Mouse (Mus musculus) spleen, adult 2 months (tissue): ENCODE measurements around the gene Igfbp5. TPM values are rescaled to one million over a fixed set of nuclear protein-coding genes. Genes with fewer than 3 reads are reported as not detected.

Source experiments
- DNase-seq, 2 experiments: peaks; one replicate each; pipeline versions ENCODE4 v3.0.0 to v3.0.0-alpha.2; 2012 to 2021; ENCODE audit warnings: low spot score in 2 of 2, low read depth in 1 of 2
- H3K27ac ChIP-seq: fragments of 200-500 bp; 2 replicates; pipeline ENCODE4 v1.5.1; 2012; ENCODE audit warnings: low read length, inconsistent platforms; ENCODE audit not compliant: insufficient read depth
- H3K27me3 ChIP-seq: fragments of 200-500 bp; 2 replicates; pipeline ENCODE4 v1.6.1; 2012; ENCODE audit warnings: mild to moderate bottlenecking, moderate library complexity, low read length, inconsistent platforms; ENCODE audit not compliant: control insufficient read depth, insufficient read depth
- H3K36me3 ChIP-seq: fragments of 200-500 bp; 2 replicates; pipeline ENCODE4 v1.6.1; 2012; ENCODE audit warnings: mild to moderate bottlenecking, low read length, inconsistent platforms; ENCODE audit not compliant: control insufficient read depth, insufficient read depth
- H3K4me1 ChIP-seq: fragments of 200-500 bp; 2 replicates; pipeline ENCODE4 v1.6.1; 2011; ENCODE audit warnings: inconsistent platforms; ENCODE audit not compliant: control insufficient read depth, insufficient read depth, insufficient read length
- H3K4me3 ChIP-seq: fragments of 200-500 bp; 2 replicates; pipeline ENCODE4 v1.5.1; 2011; ENCODE audit warnings: mild to moderate bottlenecking, inconsistent platforms; ENCODE audit not compliant: insufficient read depth, insufficient read length; ENCODE audit errors: extremely low read depth
- CTCF ChIP-seq: fragments of 200-500 bp; IDR thresholded peaks from 2 replicates; pipeline ENCODE4 v1.5.1; 2011; ENCODE audit warnings: mild to moderate bottlenecking, inconsistent platforms; ENCODE audit not compliant: insufficient read depth, insufficient read length, insufficient replicate concordance; ENCODE audit errors: extremely low read depth
- POLR2A ChIP-seq: fragments of 200-500 bp; IDR thresholded peaks from 2 replicates; pipeline ENCODE4 v1.6.1; 2011; ENCODE audit warnings: low read depth, low read length, inconsistent platforms
- WGBS: fragments of 180-500 bp; shearing (Covaris S2); methylation state at CpG from one replicate; pipeline ENCODE4 v1.1.7; 2018; 5-methylcytosine and 5-hydroxymethylcytosine counted together
- polyA plus RNA-seq: library from polyadenylated mRNA; depleted of rRNA; stranded (reverse); fragments of >200 nt; gene quantifications from 2 replicates; pipeline ENCODE4 v1.2.3, GENCODE M21; 2012

The Igfbp5 gene
- polyA plus RNA-seq, 1 experiment = 8.8 TPM

DNA sequence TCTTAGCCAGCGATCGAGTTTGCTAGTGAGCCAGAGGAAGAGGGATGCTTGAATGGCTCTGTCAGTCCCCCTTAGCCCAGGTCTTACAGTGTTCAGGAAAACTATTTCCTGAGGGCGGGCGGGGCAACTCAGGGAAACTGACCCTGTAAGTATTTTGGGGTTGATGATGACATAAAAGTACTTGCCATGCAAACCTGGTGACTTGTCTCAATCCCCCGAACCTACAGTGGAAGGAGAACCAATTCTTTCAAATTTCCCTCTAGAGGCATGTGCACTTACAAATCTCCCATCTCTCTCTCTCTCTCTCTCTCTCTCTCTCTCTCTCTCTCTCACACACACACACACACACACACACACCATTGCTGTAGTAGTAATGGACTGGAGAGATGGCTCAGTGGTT lies 45.8 kb downstream of the Igfbp5 start:
- Histone ChIP-seq H3K27ac (no peak overlapping the region), H3K4me1 (peaks cover 3% of the 10 kb centered on the region; the same call in 1 of the 2 replicates), H3K4me3 (no peak overlapping the region), H3K27me3 (peaks cover 7% of the 10 kb centered on the region; the same call in 1 of the 2 replicates), H3K36me3 (no peaks in the 10 kb centered on the region)
- TF ChIP-seq CTCF = no peak
- no peak for TF ChIP-seq POLR2A
- no peak for DNase-seq
- 87% methylated on average over 5 of the region's 5 CpGs for WGBS

- Histone ChIP-seq H3K27ac (no peak overlapping the region), H3K36me3 (no peaks in the 10 kb centered on the region), H3K4me1 (peaks cover 3% of the 10 kb centered on the region; the same call in 1 of the 2 replicates), H3K27me3 (peaks cover 7% of the 10 kb centered on the region; the same call in 1 of the 2 replicates), H3K4me3 (no peak overlapping the region)
- WGBS = 47% methylated on average over 12 of the region's 12 CpGs
- TF ChIP-seq POLR2A = no peak
- no peak for TF ChIP-seq CTCF
- DNase-seq = no peak
These were observed 47.0 kb downstream of the Igfbp5 start for GRCm38 (mm10) chr1:72827411-72828315.

DNA sequence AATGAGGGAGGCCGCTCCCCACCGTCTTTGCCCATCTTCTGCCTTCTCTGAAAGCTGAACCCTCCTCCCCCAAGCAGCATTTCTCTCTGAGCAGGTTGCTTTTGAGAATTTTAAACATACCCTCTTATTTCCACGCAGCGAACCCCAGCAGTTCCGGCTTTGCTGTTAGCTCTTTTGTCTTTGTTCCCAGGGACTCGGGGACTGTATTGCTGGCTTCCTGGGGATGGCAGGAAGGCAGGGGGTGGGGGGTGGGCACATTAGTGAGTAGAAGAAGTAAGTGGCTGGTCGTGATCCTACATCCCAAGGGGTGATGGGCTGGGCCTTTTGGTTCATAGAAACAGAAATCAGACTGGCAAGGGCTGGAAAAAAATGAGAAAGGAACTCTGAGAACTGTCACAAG lies 47.8 kb downstream of the Igfbp5 start:
- H3K27ac ChIP-seq = no peak overlapping the region
- no peak overlapping the region for H3K4me3 ChIP-seq
- DNase-seq = no peak
- peaks cover 3% of the 10 kb centered on the region; the same call in 1 of the 2 replicates for H3K4me1 ChIP-seq
- 16% methylated on average over 7 of the region's 7 CpGs for WGBS
- no peaks in the 10 kb centered on the region for H3K36me3 ChIP-seq
- no peak for TF ChIP-seq POLR2A
- peaks cover 7% of the 10 kb centered on the region; the same call in 1 of the 2 replicates for H3K27me3 ChIP-seq

- 21% methylated on average over 6 of the region's 6 CpGs for WGBS
- Histone ChIP-seq H3K27ac (no peak overlapping the region), H3K27me3 (peaks cover 7% of the 10 kb centered on the region; the same call in 1 of the 2 replicates), H3K4me1 (peaks cover 3% of the 10 kb centered on the region; the same call in 1 of the 2 replicates), H3K36me3 (no peaks in the 10 kb centered on the region), H3K4me3 (no peak overlapping the region)
- no peak for DNase-seq
- TF ChIP-seq POLR2A (no peak), CTCF (no peak)
These were observed 48.2 kb downstream of the Igfbp5 start for GRCm38 (mm10) chr1:72826446-72826845.

GRCm38 (mm10) chr1:72825921-72826320 lies 48.8 kb downstream of the Igfbp5 start:
- no peak overlapping the region for H3K4me3 ChIP-seq
- H3K27me3 ChIP-seq = peaks cover 7% of the 10 kb centered on the region; the same call in 1 of the 2 replicates
- H3K4me1 ChIP-seq = peaks cover 3% of the 10 kb centered on the region; the same call in 1 of the 2 replicates
- TF ChIP-seq CTCF (no peak), POLR2A (no peak)
- 20% methylated on average over 4 of the region's 4 CpGs for WGBS
- H3K36me3 ChIP-seq = no peaks in the 10 kb centered on the region
- no peak overlapping the region for H3K27ac ChIP-seq
- no peak for DNase-seq

DNA sequence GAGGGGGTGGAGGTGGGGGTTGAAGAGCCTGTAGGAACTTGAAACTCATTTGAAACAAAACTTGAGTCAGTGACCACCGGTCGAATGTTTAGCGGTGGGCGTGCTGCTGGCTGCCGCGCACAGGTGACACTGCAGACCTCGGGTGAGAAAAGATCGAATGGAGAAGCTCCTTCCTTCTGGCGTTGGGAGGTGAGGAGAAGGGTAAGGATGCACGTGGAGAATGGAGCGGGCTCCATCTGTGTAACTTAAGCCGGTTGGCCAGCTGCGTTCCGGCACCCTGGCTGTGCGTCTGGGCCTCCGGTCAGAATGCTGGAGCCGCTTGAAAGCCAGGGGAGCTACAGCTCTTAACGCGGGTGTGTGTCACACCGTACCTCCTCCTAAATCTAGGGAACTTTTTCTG lies 49.4 kb downstream of the Igfbp5 start:
- no peaks in the 10 kb centered on the region for H3K36me3 ChIP-seq
- H3K4me1 ChIP-seq = peaks cover 3% of the 10 kb centered on the region; the same call in 1 of the 2 replicates
- TF ChIP-seq POLR2A = no peak
- TF ChIP-seq CTCF = no peak
- peaks cover 7% of the 10 kb centered on the region; the same call in 1 of the 2 replicates for H3K27me3 ChIP-seq
- H3K4me3 ChIP-seq = no peak overlapping the region
- H3K27ac ChIP-seq = no peak overlapping the region
- no peak for DNase-seq
- WGBS = 6% methylated on average over 20 of the region's 20 CpGs

DNA sequence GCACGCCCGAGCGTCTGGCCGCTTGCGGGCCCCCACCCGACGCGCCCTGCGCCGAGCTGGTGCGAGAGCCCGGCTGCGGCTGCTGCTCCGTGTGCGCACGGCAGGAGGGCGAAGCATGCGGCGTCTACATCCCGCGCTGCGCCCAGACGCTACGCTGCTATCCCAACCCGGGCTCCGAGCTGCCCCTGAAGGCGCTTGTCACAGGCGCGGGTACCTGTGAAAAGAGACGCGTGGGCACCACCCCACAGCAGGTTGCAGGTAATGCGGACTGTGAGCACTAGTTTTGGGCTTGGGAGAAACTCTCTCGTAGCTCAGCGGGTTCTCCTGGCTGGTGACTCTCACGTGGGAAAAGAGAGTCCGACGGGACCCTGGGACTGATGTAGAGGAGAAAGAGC lies 50.0 kb downstream of the Igfbp5 start:
- no peaks in the 10 kb centered on the region for H3K36me3 ChIP-seq
- no peak for TF ChIP-seq POLR2A
- H3K27me3 ChIP-seq = peaks cover 7% of the 10 kb centered on the region; the same call in 1 of the 2 replicates
- DNase-seq = no peak
- H3K4me1 ChIP-seq = peaks cover 3% of the 10 kb centered on the region; the same call in 1 of the 2 replicates
- H3K4me3 ChIP-seq = no peak overlapping the region
- H3K27ac ChIP-seq = no peak overlapping the region
- WGBS = 3% methylated on average over 37 of the region's 37 CpGs
